Mouse (Mus musculus) E14TG2a.4 (cell line): ENCODE data around the gene Mrps15.

ENCODE experiments used
- H3K27me3 ChIP-seq: 2 replicates; pipeline ENCODE4 v1.6.1; 2014; ENCODE audit warnings: low read length, control low read depth; ENCODE audit not compliant: insufficient read depth
- H3K36me3 ChIP-seq: 2 replicates; pipeline ENCODE4 v1.6.1; 2014; ENCODE audit warnings: low read length, control low read depth; ENCODE audit not compliant: insufficient read depth
- H3K4me1 ChIP-seq: replicated peaks from 2 replicates; pipeline ENCODE4 v1.6.1; 2014; ENCODE audit warnings: low read depth, low read length, control low read depth
- H3K4me3 ChIP-seq: replicated peaks from 2 replicates; pipeline ENCODE4 v1.5.1; 2014; ENCODE audit warnings: mild to moderate bottlenecking, low read length
- H3K9me3 ChIP-seq: 2 replicates; pipeline ENCODE4 v1.6.1; 2014; ENCODE audit warnings: low read length, control low read depth
- CTCF ChIP-seq: conservative IDR thresholded peaks from 2 replicates; pipeline ENCODE4 v1.5.1; 2014; ENCODE audit warnings: low read length
- NANOG ChIP-seq: IDR thresholded peaks from 2 replicates; pipeline ENCODE4 v1.6.1; 2014; ENCODE audit warnings: borderline replicate concordance, low read length, mixed read lengths
- POU5F1 ChIP-seq: IDR thresholded peaks from 2 replicates; pipeline ENCODE4 v1.6.1; 2014; ENCODE audit warnings: low read length, borderline replicate concordance

The Mrps15 gene

GRCm38 (mm10) chr4:126027980-126028379, 18.7 kb upstream of the Mrps15 start:
- no peak overlapping the region for H3K4me3 ChIP-seq
- TF ChIP-seq NANOG (no peak), CTCF (no peak), POU5F1 (no peak)
- H3K9me3 ChIP-seq = no peaks in the 10 kb centered on the region
- peaks cover 27% of the 10 kb centered on the region for H3K4me1 ChIP-seq
- no peaks in the 10 kb centered on the region for H3K36me3 ChIP-seq
- peaks cover 48% of the 10 kb centered on the region for H3K27me3 ChIP-seq

GRCm38 (mm10) chr4:126029042-126029441, 17.7 kb upstream of the Mrps15 start:
- Histone ChIP-seq H3K4me3 (no peak overlapping the region), H3K27me3 (peaks cover 47% of the 10 kb centered on the region), H3K36me3 (no peaks in the 10 kb centered on the region), H3K9me3 (no peaks in the 10 kb centered on the region), H3K4me1 (peaks cover 21% of the 10 kb centered on the region)
- TF ChIP-seq NANOG = no peak; the same call in 1 of the 2 replicates
- TF ChIP-seq CTCF = no peak
- TF ChIP-seq POU5F1 = no peak

- Histone ChIP-seq H3K36me3 (no peaks in the 10 kb centered on the region), H3K27me3 (peaks cover 34% of the 10 kb centered on the region), H3K9me3 (no peaks in the 10 kb centered on the region), H3K4me3 (no peak overlapping the region), H3K4me1 (peaks cover 11% of the 10 kb centered on the region)
- TF ChIP-seq NANOG (no peak), CTCF (no peak), POU5F1 (no peak)
These were observed 16.0 kb upstream of the Mrps15 start for GRCm38 (mm10) chr4:126030705-126031104.

- Histone ChIP-seq H3K9me3 (no peaks in the 10 kb centered on the region), H3K4me1 (no peaks in the 10 kb centered on the region), H3K4me3 (no peak overlapping the region), H3K36me3 (no peaks in the 10 kb centered on the region), H3K27me3 (peaks cover 18% of the 10 kb centered on the region)
- TF ChIP-seq NANOG (no peak), CTCF (no peak), POU5F1 (no peak)
These were observed 11.3 kb upstream of the Mrps15 start for GRCm38 (mm10) chr4:126035413-126035812.

- no peaks in the 10 kb centered on the region for H3K27me3 ChIP-seq
- TF ChIP-seq CTCF (no peak), NANOG (no peak), POU5F1 (no peak)
- H3K4me3 ChIP-seq = no peak overlapping the region
- peaks cover 35% of the 10 kb centered on the region for H3K4me1 ChIP-seq
- H3K36me3 ChIP-seq = peaks cover 76% of the 10 kb centered on the region
- H3K9me3 ChIP-seq = no peaks in the 10 kb centered on the region
These were observed 4.9 kb downstream of the Mrps15 start for GRCm38 (mm10) chr4:126051617-126052016.

- H3K36me3 ChIP-seq = peaks cover 43% of the 10 kb centered on the region
- TF ChIP-seq POU5F1 = no peak
- TF ChIP-seq CTCF = no peak
- TF ChIP-seq NANOG = no peak
- peaks cover 40% of the 10 kb centered on the region for H3K4me1 ChIP-seq
- H3K27me3 ChIP-seq = no peaks in the 10 kb centered on the region
- H3K9me3 ChIP-seq = no peaks in the 10 kb centered on the region
- peak overlapping the region; percentile 87 for H3K4me3 ChIP-seq
These were observed 10.7 kb downstream of the Mrps15 start for GRCm38 (mm10) chr4:126057207-126058133.

- no peaks in the 10 kb centered on the region for H3K27me3 ChIP-seq
- H3K4me3 ChIP-seq = peak within 1 kb of the TSS; percentile 87
- H3K4me1 ChIP-seq = peaks cover 36% of the 10 kb centered on the region
- peaks cover 34% of the 10 kb centered on the region for H3K36me3 ChIP-seq
- no peaks in the 10 kb centered on the region for H3K9me3 ChIP-seq
- no peak for TF ChIP-seq CTCF
- no peak for TF ChIP-seq POU5F1
- no peak for TF ChIP-seq NANOG
These were observed 11.6 kb downstream of the Mrps15 start, which contains the start of gene Oscp1 for GRCm38 (mm10) chr4:126058134-126058996. Oscp1 (plus strand) TSS chr4:126058565.

GRCm38 (mm10) chr4:126058997-126059362, 12.3 kb downstream of the Mrps15 start:
- Histone ChIP-seq H3K36me3 (peaks cover 28% of the 10 kb centered on the region), H3K4me1 (peaks cover 29% of the 10 kb centered on the region), H3K4me3 (peak overlapping the region; percentile 87), H3K27me3 (no peaks in the 10 kb centered on the region), H3K9me3 (no peaks in the 10 kb centered on the region)
- TF ChIP-seq NANOG (no peak), CTCF (no peak), POU5F1 (no peak)

- H3K36me3 ChIP-seq = no peaks in the 10 kb centered on the region
- TF ChIP-seq NANOG (no peak), POU5F1 (no peak), CTCF (peak; percentile 71)
- H3K4me3 ChIP-seq = no peak overlapping the region
- no peaks in the 10 kb centered on the region for H3K9me3 ChIP-seq
- H3K27me3 ChIP-seq = no peaks in the 10 kb centered on the region
- H3K4me1 ChIP-seq = peaks cover 14% of the 10 kb centered on the region
These were observed 16.1 kb downstream of the Mrps15 start for GRCm38 (mm10) chr4:126062856-126063255.
